Mouse (Mus musculus) testis, adult 2 months (tissue): ENCODE data around the gene E2f2.

Experiments
- CTCF ChIP-seq: fragments of 200-500 bp; IDR thresholded peaks from 2 replicates; pipeline ENCODE4 v1.5.1; 2012; ENCODE audit warnings: low read depth, mild to moderate bottlenecking, inconsistent platforms, low read length, moderate library complexity; ENCODE audit not compliant: control insufficient read depth, insufficient read depth, insufficient replicate concordance
- POLR2A ChIP-seq: fragments of 200-500 bp; IDR thresholded peaks from 2 replicates; pipeline ENCODE4 v1.6.1; 2012; ENCODE audit warnings: low read depth, mild to moderate bottlenecking, inconsistent platforms, low read length, moderate library complexity; ENCODE audit not compliant: control insufficient read depth

GRCm38 (mm10) chr4:136227408-136227807, 55.2 kb downstream of the E2f2 start:
- TF ChIP-seq CTCF = no peak
- no peak for TF ChIP-seq POLR2A
